Mouse (Mus musculus) left cerebral cortex, adult 11 months (tissue): ENCODE results near the gene Megf11.

Source experiments
- DNase-seq: peaks from one replicate; pipeline ENCODE4 v3.0.0; 2022; ENCODE audit warnings: low spot score

The Megf11 gene

GRCm38 (mm10) chr9:64393914-64394596 is 8.6 kb downstream of the Megf11 start:
- peak; percentile 46 for DNase-seq

GRCm38 (mm10) chr9:64395238-64395920 is 10.0 kb downstream of the Megf11 start:
- no peak for DNase-seq

GRCm38 (mm10) chr9:64397108-64397507 is 11.7 kb downstream of the Megf11 start:
- no peak for DNase-seq

GRCm38 (mm10) chr9:64399121-64399520 is 13.7 kb downstream of the Megf11 start:
- no peak for DNase-seq

GRCm38 (mm10) chr9:64402141-64402540 is 16.7 kb downstream of the Megf11 start:
- no peak for DNase-seq

- no peak for DNase-seq
Measured at GRCm38 (mm10) chr9:64406841-64407240, 21.4 kb downstream of the Megf11 start.

- DNase-seq: no peak
Measured at GRCm38 (mm10) chr9:64407390-64407970, 22.1 kb downstream of the Megf11 start.

GRCm38 (mm10) chr9:64408821-64409220 is 23.4 kb downstream of the Megf11 start:
- DNase-seq: no peak

GRCm38 (mm10) chr9:64420471-64420870 is 35.0 kb downstream of the Megf11 start:
- DNase-seq: no peak

- no peak for DNase-seq
Measured at GRCm38 (mm10) chr9:64421986-64422616, 36.7 kb downstream of the Megf11 start.

- no peak for DNase-seq
Measured at GRCm38 (mm10) chr9:64423912-64424311, 38.5 kb downstream of the Megf11 start.

GRCm38 (mm10) chr9:64436121-64436520 is 50.7 kb downstream of the Megf11 start:
- DNase-seq: no peak

GRCm38 (mm10) chr9:64440101-64440500 is 54.7 kb downstream of the Megf11 start:
- DNase-seq: no peak

- DNase-seq: no peak
Measured at GRCm38 (mm10) chr9:64445981-64446380, 60.6 kb downstream of the Megf11 start.

GRCm38 (mm10) chr9:64447070-64447469 is 61.6 kb downstream of the Megf11 start:
- no peak for DNase-seq

- peak; percentile 15 for DNase-seq
Measured at GRCm38 (mm10) chr9:64447522-64447921, 62.1 kb downstream of the Megf11 start.

GRCm38 (mm10) chr9:64452769-64453168 is 67.3 kb downstream of the Megf11 start:
- no peak for DNase-seq

GRCm38 (mm10) chr9:64454196-64454595 is 68.8 kb downstream of the Megf11 start:
- no peak for DNase-seq

- DNase-seq: no peak
Measured at GRCm38 (mm10) chr9:64455910-64456309, 70.5 kb downstream of the Megf11 start.

- no peak for DNase-seq
Measured at GRCm38 (mm10) chr9:64457596-64457995, 72.2 kb downstream of the Megf11 start.

GRCm38 (mm10) chr9:64461568-64462308 is 76.3 kb downstream of the Megf11 start:
- no peak for DNase-seq

- DNase-seq: no peak
Measured at GRCm38 (mm10) chr9:64462870-64463269, 77.4 kb downstream of the Megf11 start.
